Mouse (Mus musculus): ENCODE results near the gene Dnajc1. TPM values are rescaled to one million over a fixed set of nuclear protein-coding genes. Genes with fewer than 3 reads are reported as not detected.

Dnajc1 gene
- polyA plus RNA-seq, 1 experiment from 2014 or later: 30.5 TPM

GRCm38 (mm10) chr2:18169174-18169948, 223.3 kb downstream of the Dnajc1 start:
- DNase-seq (ENCODE audit: low read depth, low spot score) (no peak), ATAC-seq (no peak)
- in situ Hi-C loops (cut with MboI; ENCODE audit: low pct_unique_long_range_greater_than_20kb): no loop called here
- ChIA-PET CTCF (interaction anchor here (0.9 to 1.4 kb wide), 2 partner anchors 15 to 25 kb away, joined by 3 read pairs; no protein-coding TSS in a partner anchor), POLR2A (no interaction called here)
- no peak for TF ChIP-seq CTCF (IDR thresholded peaks at IDR 0.05)
- H3K27me3 ChIP-seq: no peaks in the 10 kb centered on the region

DNA sequence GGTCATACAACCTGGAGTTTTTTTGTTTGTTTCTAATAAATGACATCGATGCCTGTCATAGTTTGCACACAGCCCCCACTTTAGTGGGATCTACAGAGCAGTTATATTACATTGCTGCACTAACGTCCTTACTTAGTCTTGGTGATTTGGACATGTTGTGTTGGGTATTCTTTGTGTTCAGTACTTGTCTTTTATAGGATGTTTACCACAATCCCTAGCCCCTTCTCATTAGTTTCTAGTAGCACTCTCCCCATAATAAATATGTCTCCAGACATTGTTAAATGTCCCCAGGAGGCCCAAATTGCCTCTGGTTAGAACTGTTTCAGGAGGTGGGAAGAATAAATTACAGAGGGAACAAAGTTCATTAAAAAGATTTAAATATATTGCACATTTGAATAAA, 227.1 kb downstream of the Dnajc1 start:
- DNase-seq (ENCODE audit: low read depth, low spot score): no peak
- ChIA-PET CTCF (no interaction called here), POLR2A (no interaction called here)
- TF ChIP-seq CTCF (IDR thresholded peaks at IDR 0.05): no peak
- in situ Hi-C loops (cut with MboI; ENCODE audit: low pct_unique_long_range_greater_than_20kb): no loop called here
- ATAC-seq: no peak
- H3K27me3 ChIP-seq: no peaks in the 10 kb centered on the region

DNA sequence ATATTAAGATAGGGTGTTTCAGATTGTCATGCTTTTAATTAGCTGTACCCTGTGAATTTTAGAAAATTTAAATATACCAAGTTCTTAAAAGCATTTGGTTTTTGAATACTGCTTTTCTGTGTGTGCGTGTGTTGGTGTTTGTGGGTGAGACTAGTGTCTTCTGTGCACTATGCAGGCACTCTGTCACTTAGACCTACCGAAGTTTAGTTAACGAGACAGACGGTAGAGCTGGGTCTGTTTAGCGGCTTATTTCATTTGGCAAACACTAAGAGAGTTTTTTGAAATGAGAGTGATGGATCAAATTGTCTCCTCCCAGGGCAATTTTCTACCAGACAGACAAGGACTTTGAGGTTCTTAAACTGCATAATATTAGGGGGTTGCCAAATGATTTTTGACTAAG, 231.6 kb downstream of the Dnajc1 start:
- no peak for TF ChIP-seq CTCF (IDR thresholded peaks at IDR 0.05)
- in situ Hi-C loops (cut with MboI; ENCODE audit: low pct_unique_long_range_greater_than_20kb): no loop called here
- CTCF ChIA-PET: no interaction called here
- ATAC-seq (no peak), DNase-seq (ENCODE audit: low read depth, low spot score) (no peak)
- POLR2A ChIA-PET: no interaction called here
- H3K27me3 ChIP-seq: no peaks in the 10 kb centered on the region

DNA sequence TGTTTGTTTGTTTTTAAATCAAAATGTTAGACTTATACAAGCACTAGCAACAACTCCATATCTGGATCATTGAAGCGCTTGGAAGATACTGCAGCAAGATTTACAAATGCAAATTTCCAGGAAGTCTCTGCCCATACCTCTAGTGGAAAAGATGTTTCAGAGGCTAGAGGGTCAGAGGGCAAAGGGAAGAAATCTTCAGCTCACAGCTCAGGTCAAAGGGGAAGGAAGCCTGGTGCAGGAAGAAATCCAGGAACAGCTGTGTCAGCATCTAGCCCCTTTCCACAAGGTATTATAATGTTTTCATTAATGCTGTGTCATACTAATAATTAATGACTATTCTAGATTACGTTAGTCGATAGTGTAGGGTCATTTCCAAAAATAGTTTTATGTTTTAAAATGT, 233.2 kb downstream of the Dnajc1 start:
- TF ChIP-seq CTCF (IDR thresholded peaks at IDR 0.05): no peak
- ChIA-PET CTCF (no interaction called here), POLR2A (no interaction called here)
- in situ Hi-C loops (cut with MboI; ENCODE audit: low pct_unique_long_range_greater_than_20kb): no loop called here
- DNase-seq (ENCODE audit: low read depth, low spot score): no peak
- ATAC-seq: no peak
- H3K27me3 ChIP-seq: no peaks in the 10 kb centered on the region

- POLR2A ChIA-PET: no interaction called here
- TF ChIP-seq CTCF (IDR thresholded peaks at IDR 0.05): no peak
- H3K27me3 ChIP-seq: no peaks in the 10 kb centered on the region
- CTCF ChIA-PET: no interaction called here
- ATAC-seq (no peak), DNase-seq (ENCODE audit: low read depth, low spot score) (no peak)
- in situ Hi-C loops (cut with MboI; ENCODE audit: low pct_unique_long_range_greater_than_20kb): no loop called here
Measured at GRCm38 (mm10) chr2:18156131-18156530, 236.5 kb downstream of the Dnajc1 start.

Data from Patski (cell line).